Mouse (Mus musculus) liver, embryonic 12.5 days (tissue): ENCODE data around the gene Fam155a. TPM values are rescaled to one million over a fixed set of nuclear protein-coding genes. Genes with fewer than 3 reads are reported as not detected.

Experiments
- ATAC-seq: fragments of 200-750 bp; cut with Nextera tagmentation; 2 replicates; pipeline ENCODE4 v1.8.0; 2017; ENCODE audit warnings: moderate number of reproducible peaks, mild to moderate bottlenecking, moderate library complexity
- H3K27ac ChIP-seq: fragments of 300-500 bp; sonication (generic); 2 replicates; pipeline ENCODE4 v1.5.1; 2016; ENCODE audit warnings: mild to moderate bottlenecking
- H3K27me3 ChIP-seq: fragments of 300-500 bp; sonication (generic); replicated peaks from 2 replicates; pipeline ENCODE4 v1.6.1; 2016; ENCODE audit warnings: mild to moderate bottlenecking, moderate library complexity
- H3K36me3 ChIP-seq: fragments of 300-500 bp; sonication (generic); 2 replicates; pipeline ENCODE4 v1.6.1; 2016; ENCODE audit warnings: mild to moderate bottlenecking, moderate library complexity
- H3K4me1 ChIP-seq: fragments of 300-500 bp; sonication (generic); 2 replicates; pipeline ENCODE4 v1.6.1; 2016
- H3K4me2 ChIP-seq: fragments of 300-500 bp; sonication (generic); 2 replicates; pipeline ENCODE4 v1.6.1; 2016; ENCODE audit warnings: mild to moderate bottlenecking, moderate library complexity
- H3K4me3 ChIP-seq: fragments of 300-500 bp; sonication (generic); 2 replicates; pipeline ENCODE4 v1.5.1; 2016; ENCODE audit warnings: mild to moderate bottlenecking, moderate library complexity
- H3K9ac ChIP-seq: fragments of 300-500 bp; sonication (generic); 2 replicates; pipeline ENCODE4 v1.6.1; 2016; ENCODE audit warnings: mild to moderate bottlenecking, moderate library complexity
- H3K9me3 ChIP-seq: fragments of 300-500 bp; sonication (generic); replicated peaks from 2 replicates; pipeline ENCODE4 v1.6.1; 2016; ENCODE audit warnings: mild to moderate bottlenecking, moderate library complexity
- whole genome bisulfite sequencing: fragments of 180-500 bp; shearing (Covaris S2); methylation state at CpG from one replicate; pipeline ENCODE4 v1.1.7; 2016; ENCODE audit not compliant: insufficient replicate concordance; 5-methylcytosine and 5-hydroxymethylcytosine counted together
- polyA plus RNA-seq: library from polyadenylated mRNA; unstranded; fragments of >200 nt; fragmentation: Nextera tagmentation; extraction: Ambion mirVana; gene quantifications from 2 replicates; pipeline ENCODE4 v1.2.1, GENCODE M21; 2016

The Fam155a gene
- polyA plus RNA-seq, 1 experiment from 2014 or later, result 0.12 TPM

GRCm38 (mm10) chr8:9461111-9461510 lies 309.9 kb downstream of the Fam155a start:
- no peaks in the 10 kb centered on the region for H3K9me3 ChIP-seq
- H3K4me3 ChIP-seq, result no peak overlapping the region
- ATAC-seq, result no peak
- no peaks in the 10 kb centered on the region for H3K4me1 ChIP-seq
- 45% methylated on average over 4 of the region's 4 CpGs for WGBS
- no peaks in the 10 kb centered on the region for H3K36me3 ChIP-seq
- H3K27ac ChIP-seq, result no peak overlapping the region
- H3K27me3 ChIP-seq, result no peaks in the 10 kb centered on the region
- no peak overlapping the region for H3K9ac ChIP-seq
- no peak overlapping the region for H3K4me2 ChIP-seq

GRCm38 (mm10) chr8:9460707-9461106 lies 310.3 kb downstream of the Fam155a start:
- no peaks in the 10 kb centered on the region for H3K9me3 ChIP-seq
- WGBS, result 75% methylated on average over 2 of the region's 2 CpGs
- no peak for ATAC-seq
- no peak overlapping the region for H3K9ac ChIP-seq
- no peaks in the 10 kb centered on the region for H3K27me3 ChIP-seq
- H3K4me3 ChIP-seq, result no peak overlapping the region
- H3K4me1 ChIP-seq, result no peaks in the 10 kb centered on the region
- H3K36me3 ChIP-seq, result no peaks in the 10 kb centered on the region
- H3K27ac ChIP-seq, result no peak overlapping the region
- H3K4me2 ChIP-seq, result no peak overlapping the region

- 82% methylated on average over 11 of the region's 11 CpGs for WGBS
- Histone ChIP-seq H3K36me3 (no peaks in the 10 kb centered on the region), H3K9me3 (no peaks in the 10 kb centered on the region), H3K9ac (no peak overlapping the region), H3K4me3 (no peak overlapping the region), H3K4me1 (no peaks in the 10 kb centered on the region), H3K27me3 (no peaks in the 10 kb centered on the region), H3K27ac (no peak overlapping the region), H3K4me2 (no peak overlapping the region)
- ATAC-seq, result no peak
Observed at GRCm38 (mm10) chr8:9458614-9459013, 312.3 kb downstream of the Fam155a start.

GRCm38 (mm10) chr8:9455138-9455537 lies 315.8 kb downstream of the Fam155a start:
- 50% methylated on average over 4 of the region's 4 CpGs for WGBS
- Histone ChIP-seq H3K36me3 (no peaks in the 10 kb centered on the region), H3K27me3 (no peaks in the 10 kb centered on the region), H3K4me3 (no peak overlapping the region), H3K27ac (no peak overlapping the region), H3K9me3 (no peaks in the 10 kb centered on the region), H3K9ac (no peak overlapping the region), H3K4me1 (no peaks in the 10 kb centered on the region), H3K4me2 (no peak overlapping the region)
- no peak for ATAC-seq

GRCm38 (mm10) chr8:9453742-9454141 lies 317.2 kb downstream of the Fam155a start:
- ATAC-seq, result no peak
- 63% methylated on average over 5 of the region's 5 CpGs for WGBS
- no peak overlapping the region for H3K9ac ChIP-seq

GRCm38 (mm10) chr8:9451543-9451942 lies 319.4 kb downstream of the Fam155a start:
- no peak for ATAC-seq
- H3K9me3 ChIP-seq, result no peaks in the 10 kb centered on the region
- 44% methylated on average over 4 of the region's 4 CpGs for WGBS
- no peaks in the 10 kb centered on the region for H3K27me3 ChIP-seq
- H3K27ac ChIP-seq, result no peak overlapping the region
- H3K4me3 ChIP-seq, result no peak overlapping the region
- H3K4me2 ChIP-seq, result no peak overlapping the region
- no peaks in the 10 kb centered on the region for H3K4me1 ChIP-seq
- no peaks in the 10 kb centered on the region for H3K36me3 ChIP-seq
- no peak overlapping the region for H3K9ac ChIP-seq

More at GRCm38 (mm10) chr8:9453742-9454141, 317.2 kb downstream of the Fam155a start:
- Histone ChIP-seq H3K4me2 (no peak overlapping the region), H3K9me3 (no peaks in the 10 kb centered on the region), H3K4me3 (no peak overlapping the region), H3K4me1 (no peaks in the 10 kb centered on the region), H3K36me3 (no peaks in the 10 kb centered on the region), H3K27ac (no peak overlapping the region), H3K27me3 (no peaks in the 10 kb centered on the region)

- WGBS, result 52% methylated on average over 7 of the region's 7 CpGs
Observed at GRCm38 (mm10) chr8:9448613-9449012, 322.3 kb downstream of the Fam155a start.

GRCm38 (mm10) chr8:9437822-9438221 lies 333.1 kb downstream of the Fam155a start:
- Histone ChIP-seq H3K27ac (no peak overlapping the region), H3K9me3 (no peaks in the 10 kb centered on the region), H3K4me1 (no peaks in the 10 kb centered on the region), H3K9ac (no peak overlapping the region), H3K27me3 (no peaks in the 10 kb centered on the region), H3K4me2 (no peak overlapping the region), H3K4me3 (no peak overlapping the region), H3K36me3 (no peaks in the 10 kb centered on the region)
- no peak for ATAC-seq
- WGBS, result 23% methylated on average over 4 of the region's 4 CpGs

More at GRCm38 (mm10) chr8:9448613-9449012, 322.3 kb downstream of the Fam155a start:
- no peak overlapping the region for H3K27ac ChIP-seq
- H3K36me3 ChIP-seq, result no peaks in the 10 kb centered on the region
- no peaks in the 10 kb centered on the region for H3K27me3 ChIP-seq
- ATAC-seq, result no peak
- no peak overlapping the region for H3K4me3 ChIP-seq
- no peak overlapping the region for H3K9ac ChIP-seq
- H3K4me2 ChIP-seq, result no peak overlapping the region
- H3K4me1 ChIP-seq, result no peaks in the 10 kb centered on the region
- H3K9me3 ChIP-seq, result no peaks in the 10 kb centered on the region

- H3K9me3 ChIP-seq, result no peaks in the 10 kb centered on the region
- no peak overlapping the region for H3K4me3 ChIP-seq
- no peak overlapping the region for H3K27ac ChIP-seq
- WGBS, result 48% methylated on average over 10 of the region's 10 CpGs
- H3K27me3 ChIP-seq, result no peaks in the 10 kb centered on the region
- no peak overlapping the region for H3K4me2 ChIP-seq
- H3K9ac ChIP-seq, result no peak overlapping the region
- no peaks in the 10 kb centered on the region for H3K36me3 ChIP-seq
- H3K4me1 ChIP-seq, result no peaks in the 10 kb centered on the region
- no peak for ATAC-seq
Observed at GRCm38 (mm10) chr8:9435501-9435900, 335.5 kb downstream of the Fam155a start.

- H3K27me3 ChIP-seq, result no peaks in the 10 kb centered on the region
- no peaks in the 10 kb centered on the region for H3K4me1 ChIP-seq
- H3K4me3 ChIP-seq, result no peak overlapping the region
- H3K27ac ChIP-seq, result no peak overlapping the region
- WGBS, result 69% methylated on average over 11 of the region's 11 CpGs
- H3K4me2 ChIP-seq, result no peak overlapping the region
- no peaks in the 10 kb centered on the region for H3K9me3 ChIP-seq
- no peaks in the 10 kb centered on the region for H3K36me3 ChIP-seq
- no peak overlapping the region for H3K9ac ChIP-seq
- no peak for ATAC-seq
Observed at GRCm38 (mm10) chr8:9432635-9433372, 338.2 kb downstream of the Fam155a start.

- no peaks in the 10 kb centered on the region for H3K36me3 ChIP-seq
- no peaks in the 10 kb centered on the region for H3K4me1 ChIP-seq
- WGBS, result 41% methylated on average over 4 of the region's 4 CpGs
- H3K27ac ChIP-seq, result no peak overlapping the region
- H3K27me3 ChIP-seq, result no peaks in the 10 kb centered on the region
- H3K4me3 ChIP-seq, result no peak overlapping the region
- ATAC-seq, result no peak
- H3K4me2 ChIP-seq, result no peak overlapping the region
- no peak overlapping the region for H3K9ac ChIP-seq
- H3K9me3 ChIP-seq, result no peaks in the 10 kb centered on the region
Observed at GRCm38 (mm10) chr8:9428846-9429245, 342.1 kb downstream of the Fam155a start.

GRCm38 (mm10) chr8:9424069-9424468 lies 346.9 kb downstream of the Fam155a start:
- H3K36me3 ChIP-seq, result no peaks in the 10 kb centered on the region
- no peaks in the 10 kb centered on the region for H3K27me3 ChIP-seq
- H3K9ac ChIP-seq, result no peak overlapping the region
- H3K27ac ChIP-seq, result no peak overlapping the region
- ATAC-seq, result no peak
- H3K4me2 ChIP-seq, result no peak overlapping the region
- H3K4me3 ChIP-seq, result no peak overlapping the region
- H3K9me3 ChIP-seq, result no peaks in the 10 kb centered on the region
- 46% methylated on average over 2 of the region's 2 CpGs for WGBS
- no peaks in the 10 kb centered on the region for H3K4me1 ChIP-seq

- ATAC-seq, result no peak
- no peak overlapping the region for H3K4me2 ChIP-seq
Observed at GRCm38 (mm10) chr8:9423590-9423989, 347.4 kb downstream of the Fam155a start.

More at GRCm38 (mm10) chr8:9423590-9423989, 347.4 kb downstream of the Fam155a start:
- no peaks in the 10 kb centered on the region for H3K36me3 ChIP-seq
- WGBS, result 21% methylated on average over 5 of the region's 5 CpGs
- H3K27ac ChIP-seq, result no peak overlapping the region
- no peaks in the 10 kb centered on the region for H3K27me3 ChIP-seq
- no peak overlapping the region for H3K4me3 ChIP-seq
- H3K4me1 ChIP-seq, result no peaks in the 10 kb centered on the region
- H3K9me3 ChIP-seq, result no peaks in the 10 kb centered on the region
- no peak overlapping the region for H3K9ac ChIP-seq
